Mouse (Mus musculus): ENCODE results near the gene Nr3c2. TPM values are rescaled to one million over a fixed set of nuclear protein-coding genes. Genes with fewer than 3 reads are reported as not detected.

Nr3c2 gene
- polyA plus RNA-seq, 1 experiment from 2014 or later: 1.6 TPM

DNA sequence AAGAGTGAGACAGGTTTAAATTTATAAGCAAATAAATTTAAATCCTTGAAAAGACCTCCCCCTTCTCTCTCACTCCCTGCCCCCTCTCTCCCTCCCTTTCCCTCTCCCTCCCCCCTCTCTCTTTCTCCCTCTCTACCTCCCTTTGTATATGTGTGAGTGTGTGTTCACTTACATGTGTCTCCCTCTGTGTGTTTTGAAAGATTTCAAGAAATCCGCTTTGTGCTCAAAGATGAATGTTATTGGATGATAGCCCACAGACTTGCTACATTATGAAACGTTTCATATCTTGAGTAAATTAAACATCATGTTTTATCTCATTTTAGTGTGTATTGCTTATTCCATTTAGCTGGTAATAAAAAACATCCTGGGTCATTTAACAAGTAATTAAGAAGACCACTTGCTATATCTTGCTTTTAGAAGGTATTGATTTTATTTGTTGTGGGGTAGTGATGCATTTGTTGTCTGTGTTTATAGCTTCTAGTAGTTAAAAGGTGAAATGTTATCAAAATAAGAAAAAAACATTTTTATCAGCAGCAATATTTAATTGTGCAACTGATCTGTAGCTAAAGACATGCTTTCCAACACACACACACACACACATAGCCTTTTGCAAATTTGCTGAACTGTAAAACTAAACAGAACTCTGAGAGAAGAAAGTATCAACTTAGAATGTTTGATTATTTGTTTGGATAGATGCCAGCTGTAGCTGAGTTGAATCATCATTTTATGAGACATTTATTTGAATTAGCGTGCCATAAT is 134.6 kb downstream of the Nr3c2 start:
- Histone ChIP-seq H3K4me2 (ENCODE audit: low read length) (no peak overlapping the region), H3K4me1 (ENCODE audit: control insufficient read depth, insufficient read depth, low read length) (no peaks in the 10 kb centered on the region), H3K27ac (replicated peaks; ENCODE audit: low read depth, low read length) (no peak overlapping the region), H3K9me3 (ENCODE audit: control insufficient read depth, low read length) (no peaks in the 10 kb centered on the region), H3K36me3 (ENCODE audit: control insufficient read depth, insufficient read depth, low read length) (no peaks in the 10 kb centered on the region), H3K4me3 (replicated peaks; ENCODE audit: low read depth, low read length) (no peak overlapping the region), H3K9ac (replicated peaks; ENCODE audit: low read length) (no peak overlapping the region), H3K27me3 (ENCODE audit: control insufficient read depth, insufficient read depth, low read length) (no peaks in the 10 kb centered on the region)
- 90% methylated on average over 3 of the region's 3 CpGs for WGBS
- ATAC-seq (ENCODE audit: low FRiP score, low TSS enrichment): no peak
- no peak for DNase-seq

DNA sequence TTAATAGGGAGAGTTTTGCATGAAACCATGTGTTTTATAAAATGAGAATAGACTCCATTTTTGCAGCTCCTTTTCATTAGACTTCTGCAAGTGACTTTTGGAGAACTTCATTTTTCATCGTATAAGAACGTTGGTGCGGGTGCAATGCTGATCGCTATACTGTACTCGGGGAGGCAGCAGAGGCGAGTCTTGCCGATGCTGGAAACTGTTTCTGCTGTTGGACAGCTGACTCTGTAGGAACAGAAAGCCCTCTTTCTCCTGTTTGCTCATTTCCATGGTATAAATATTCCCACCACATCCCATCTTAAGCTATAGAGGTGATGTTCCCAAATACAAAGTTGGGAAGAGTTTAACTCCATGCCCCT is 135.2 kb downstream of the Nr3c2 start:
- Histone ChIP-seq H3K36me3 (ENCODE audit: control insufficient read depth, insufficient read depth, low read length) (no peaks in the 10 kb centered on the region), H3K4me2 (ENCODE audit: low read length) (no peak overlapping the region), H3K4me1 (ENCODE audit: control insufficient read depth, insufficient read depth, low read length) (no peaks in the 10 kb centered on the region), H3K4me3 (replicated peaks; ENCODE audit: low read depth, low read length) (no peak overlapping the region), H3K27me3 (ENCODE audit: control insufficient read depth, insufficient read depth, low read length) (no peaks in the 10 kb centered on the region), H3K9me3 (ENCODE audit: control insufficient read depth, low read length) (no peaks in the 10 kb centered on the region), H3K9ac (replicated peaks; ENCODE audit: low read length) (no peak overlapping the region), H3K27ac (replicated peaks; ENCODE audit: low read depth, low read length) (no peak overlapping the region)
- WGBS: 93% methylated on average over 7 of the region's 7 CpGs
- ATAC-seq (ENCODE audit: low FRiP score, low TSS enrichment) (no peak), DNase-seq (no peak)

DNA sequence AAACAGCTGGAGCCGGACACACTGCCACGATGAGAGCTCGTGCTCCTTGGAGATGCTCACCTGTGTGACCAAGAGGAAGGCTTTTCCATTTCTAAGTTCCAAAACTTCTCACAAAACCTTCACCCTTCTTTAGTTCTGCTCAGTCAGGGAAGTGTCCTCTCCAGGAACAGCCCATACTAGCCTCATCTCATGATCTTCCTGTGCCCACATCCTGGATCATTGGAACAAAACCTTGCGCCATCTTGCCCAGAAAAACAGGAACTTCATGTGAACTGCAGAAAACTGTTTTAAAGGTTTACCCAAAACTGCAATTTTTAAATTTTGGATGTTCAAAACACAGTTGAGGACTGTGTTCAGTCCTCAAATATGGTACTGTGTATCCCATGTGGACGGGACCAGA is 142.0 kb downstream of the Nr3c2 start:
- no peaks in the 10 kb centered on the region for H3K9me3 ChIP-seq (ENCODE audit: control insufficient read depth, low read length)
- no peak overlapping the region for H3K4me3 ChIP-seq (replicated peaks; ENCODE audit: low read depth, low read length)
- WGBS: 90% methylated on average over 5 of the region's 5 CpGs
- ATAC-seq (ENCODE audit: low FRiP score, low TSS enrichment) (no peak), DNase-seq (no peak)
- no peak overlapping the region for H3K4me2 ChIP-seq (ENCODE audit: low read length)
- no peaks in the 10 kb centered on the region for H3K36me3 ChIP-seq (ENCODE audit: control insufficient read depth, insufficient read depth, low read length)
- H3K4me1 ChIP-seq (ENCODE audit: control insufficient read depth, insufficient read depth, low read length): no peaks in the 10 kb centered on the region
- no peaks in the 10 kb centered on the region for H3K27me3 ChIP-seq (ENCODE audit: control insufficient read depth, insufficient read depth, low read length)
- H3K27ac ChIP-seq (replicated peaks; ENCODE audit: low read depth, low read length): no peak overlapping the region
- H3K9ac ChIP-seq (replicated peaks; ENCODE audit: low read length): no peak overlapping the region

- ATAC-seq (ENCODE audit: low FRiP score, low TSS enrichment) (no peak), DNase-seq (no peak)
- WGBS: 88% methylated on average over 12 of the region's 12 CpGs
- H3K27me3 ChIP-seq (ENCODE audit: control insufficient read depth, insufficient read depth, low read length): no peaks in the 10 kb centered on the region
- no peaks in the 10 kb centered on the region for H3K36me3 ChIP-seq (ENCODE audit: control insufficient read depth, insufficient read depth, low read length)
- H3K4me3 ChIP-seq (replicated peaks; ENCODE audit: low read depth, low read length): no peak overlapping the region
- H3K9ac ChIP-seq (replicated peaks; ENCODE audit: low read length): no peak overlapping the region
- no peaks in the 10 kb centered on the region for H3K4me1 ChIP-seq (ENCODE audit: control insufficient read depth, insufficient read depth, low read length)
- H3K4me2 ChIP-seq (ENCODE audit: low read length): no peak overlapping the region
- no peaks in the 10 kb centered on the region for H3K9me3 ChIP-seq (ENCODE audit: control insufficient read depth, low read length)
- H3K27ac ChIP-seq (replicated peaks; ENCODE audit: low read depth, low read length): no peak overlapping the region
Observed at GRCm38 (mm10) chr8:77044849-77045248, 145.6 kb downstream of the Nr3c2 start.

DNA sequence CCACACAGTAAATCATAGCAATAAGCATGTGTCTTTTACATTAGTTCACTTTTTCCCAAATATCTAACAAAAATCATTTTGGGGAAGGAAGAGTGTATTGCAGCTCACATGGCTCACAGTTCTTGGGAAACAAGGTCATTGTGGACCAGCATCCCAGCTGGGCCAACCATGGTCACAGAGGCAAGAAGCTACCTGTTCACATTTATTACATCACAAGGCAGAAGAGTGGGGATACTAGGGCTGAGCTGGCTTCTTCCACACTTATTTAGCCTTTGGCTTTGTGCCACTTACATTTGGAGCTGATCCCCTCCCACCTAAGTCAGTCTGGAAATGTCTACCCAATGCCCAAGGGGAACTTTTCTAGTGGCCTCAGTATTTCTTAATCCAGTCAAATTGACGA is 146.5 kb downstream of the Nr3c2 start:
- no peaks in the 10 kb centered on the region for H3K4me1 ChIP-seq (ENCODE audit: control insufficient read depth, insufficient read depth, low read length)
- no peaks in the 10 kb centered on the region for H3K27me3 ChIP-seq (ENCODE audit: control insufficient read depth, insufficient read depth, low read length)
- H3K4me3 ChIP-seq (replicated peaks; ENCODE audit: low read depth, low read length): no peak overlapping the region
- H3K4me2 ChIP-seq (ENCODE audit: low read length): no peak overlapping the region
- ATAC-seq (ENCODE audit: low FRiP score, low TSS enrichment) (no peak), DNase-seq (no peak)
- H3K27ac ChIP-seq (replicated peaks; ENCODE audit: low read depth, low read length): no peak overlapping the region
- no peaks in the 10 kb centered on the region for H3K9me3 ChIP-seq (ENCODE audit: control insufficient read depth, low read length)
- no peaks in the 10 kb centered on the region for H3K36me3 ChIP-seq (ENCODE audit: control insufficient read depth, insufficient read depth, low read length)
- H3K9ac ChIP-seq (replicated peaks; ENCODE audit: low read length): no peak overlapping the region
- 85% methylated on average over 1 of the region's 1 CpGs for WGBS

GRCm38 (mm10) chr8:77046217-77046616 is 147.0 kb downstream of the Nr3c2 start:
- ATAC-seq (ENCODE audit: low FRiP score, low TSS enrichment): no peak
- no peak overlapping the region for H3K9ac ChIP-seq (replicated peaks; ENCODE audit: low read length)
- 93% methylated on average over 5 of the region's 5 CpGs for WGBS
- H3K9me3 ChIP-seq (ENCODE audit: control insufficient read depth, low read length): no peaks in the 10 kb centered on the region
- H3K36me3 ChIP-seq (ENCODE audit: control insufficient read depth, insufficient read depth, low read length): no peaks in the 10 kb centered on the region
- no peak overlapping the region for H3K4me3 ChIP-seq (replicated peaks; ENCODE audit: low read depth, low read length)
- H3K4me2 ChIP-seq (ENCODE audit: low read length): no peak overlapping the region
- H3K27me3 ChIP-seq (ENCODE audit: control insufficient read depth, insufficient read depth, low read length): no peaks in the 10 kb centered on the region
- no peaks in the 10 kb centered on the region for H3K4me1 ChIP-seq (ENCODE audit: control insufficient read depth, insufficient read depth, low read length)
- H3K27ac ChIP-seq (replicated peaks; ENCODE audit: low read depth, low read length): no peak overlapping the region
- DNase-seq: no peak

GRCm38 (mm10) chr8:77046731-77047130 is 147.5 kb downstream of the Nr3c2 start:
- Histone ChIP-seq H3K4me1 (ENCODE audit: control insufficient read depth, insufficient read depth, low read length) (no peaks in the 10 kb centered on the region), H3K9me3 (ENCODE audit: control insufficient read depth, low read length) (no peaks in the 10 kb centered on the region), H3K27ac (replicated peaks; ENCODE audit: low read depth, low read length) (no peak overlapping the region), H3K9ac (replicated peaks; ENCODE audit: low read length) (no peak overlapping the region), H3K4me2 (ENCODE audit: low read length) (no peak overlapping the region), H3K4me3 (replicated peaks; ENCODE audit: low read depth, low read length) (no peak overlapping the region), H3K36me3 (ENCODE audit: control insufficient read depth, insufficient read depth, low read length) (no peaks in the 10 kb centered on the region), H3K27me3 (ENCODE audit: control insufficient read depth, insufficient read depth, low read length) (no peaks in the 10 kb centered on the region)
- ATAC-seq (ENCODE audit: low FRiP score, low TSS enrichment): no peak
- WGBS: 87% methylated on average over 3 of the region's 3 CpGs
- no peak for DNase-seq

DNA sequence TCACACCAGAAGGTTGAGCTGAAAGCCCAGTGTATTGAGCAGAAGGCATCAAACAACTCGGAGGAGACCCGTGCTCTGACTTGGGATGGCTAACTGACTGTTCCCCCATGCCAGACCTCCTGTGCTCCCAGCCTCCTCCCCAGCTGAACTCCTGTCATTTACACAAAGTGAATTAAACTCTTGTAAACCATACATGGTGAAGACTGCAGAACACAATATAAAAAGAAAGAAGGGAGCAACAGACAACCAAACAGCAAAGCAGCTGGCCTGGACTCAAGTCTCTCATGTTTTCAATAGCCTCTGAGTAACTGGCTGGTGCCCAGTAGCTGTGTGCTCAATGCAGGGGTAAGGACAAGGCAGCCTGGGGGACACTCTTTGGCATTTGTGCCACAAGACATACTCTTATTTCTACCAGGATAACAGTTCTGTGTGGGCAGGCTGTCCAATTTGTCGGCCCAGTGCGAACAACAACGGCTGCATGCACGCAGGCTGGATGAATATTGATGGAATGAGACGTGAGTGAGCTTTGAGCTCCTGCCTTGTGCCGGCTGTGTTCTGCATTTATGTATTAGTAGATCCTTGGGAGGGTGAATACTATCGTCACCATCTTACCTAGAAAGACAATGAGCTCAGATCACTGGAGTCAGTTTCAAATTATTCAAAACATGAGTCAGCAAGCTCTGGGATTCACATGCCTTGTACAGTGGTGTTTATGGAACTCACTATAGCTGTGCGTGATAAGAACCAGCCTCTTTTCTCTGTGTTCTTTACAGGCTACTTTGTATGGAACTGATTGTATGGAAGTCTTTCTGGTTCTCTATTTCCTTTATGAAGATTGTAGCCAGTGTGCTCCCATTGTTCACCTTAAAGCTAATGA is 152.4 kb downstream of the Nr3c2 start:
- Histone ChIP-seq H3K27ac (replicated peaks; ENCODE audit: low read depth, low read length) (no peak overlapping the region), H3K4me3 (replicated peaks; ENCODE audit: low read depth, low read length) (no peak overlapping the region), H3K9ac (replicated peaks; ENCODE audit: low read length) (no peak overlapping the region), H3K36me3 (ENCODE audit: control insufficient read depth, insufficient read depth, low read length) (no peaks in the 10 kb centered on the region), H3K4me1 (ENCODE audit: control insufficient read depth, insufficient read depth, low read length) (no peaks in the 10 kb centered on the region), H3K9me3 (ENCODE audit: control insufficient read depth, low read length) (no peaks in the 10 kb centered on the region), H3K27me3 (ENCODE audit: control insufficient read depth, insufficient read depth, low read length) (no peaks in the 10 kb centered on the region), H3K4me2 (ENCODE audit: low read length) (no peak overlapping the region)
- 71% methylated on average over 10 of the region's 10 CpGs for WGBS
- DNase-seq (peak; percentile 29), ATAC-seq (ENCODE audit: low FRiP score, low TSS enrichment) (0 out of 2 replicates have a peak, but pooled peaks have one; percentile 35)

Data from midbrain, embryonic 14.5 days (tissue).